Mouse (Mus musculus) stomach, postnatal 0 days (tissue): ENCODE results near the gene Pkmyt1. TPM values are rescaled to one million over a fixed set of nuclear protein-coding genes. Genes with fewer than 3 reads are reported as not detected.
"Not testable (repeated sequence)": the region's sequence is repeated elsewhere in the genome, so short reads cannot be mapped to it uniquely, and the experiment has no call there.

ENCODE experiments used
- ATAC-seq: fragments of 200-750 bp; cut with Nextera tagmentation; 2 replicates; pipeline ENCODE4 v1.8.0; 2017; ENCODE audit not compliant: low FRiP score, low TSS enrichment
- DNase-seq: peaks from one replicate; pipeline ENCODE4 v3.0.0-alpha.2; 2016; ENCODE audit warnings: low spot score
- H3K27ac ChIP-seq: fragments of 300-500 bp; sonication (generic); replicated peaks from 2 replicates; pipeline ENCODE4 v1.5.1; 2014; ENCODE audit warnings: mild to moderate bottlenecking, control low read depth
- H3K27me3 ChIP-seq: fragments of 300-500 bp; sonication (generic); 2 replicates; pipeline ENCODE4 v1.6.1; 2014; ENCODE audit warnings: low read length; ENCODE audit not compliant: control insufficient read depth, insufficient read depth
- H3K36me3 ChIP-seq: fragments of 300-500 bp; sonication (generic); 2 replicates; pipeline ENCODE4 v1.6.1; 2014; ENCODE audit warnings: low read length, mixed read lengths; ENCODE audit not compliant: control insufficient read depth, insufficient read depth
- H3K4me1 ChIP-seq: fragments of 300-500 bp; sonication (generic); replicated peaks from 2 replicates; pipeline ENCODE4 v1.6.1; 2014; ENCODE audit warnings: antibody characterized with exemption; ENCODE audit not compliant: control insufficient read depth, insufficient read depth
- H3K4me2 ChIP-seq: fragments of 300-500 bp; sonication (generic); replicated peaks from 2 replicates; pipeline ENCODE4 v1.6.1; 2014; ENCODE audit warnings: low read depth, mild to moderate bottlenecking, control low read depth, moderate library complexity
- H3K4me3 ChIP-seq: fragments of 300-500 bp; sonication (generic); 2 replicates; pipeline ENCODE4 v1.5.1; 2014; ENCODE audit warnings: low read depth, low read length, control low read depth
- H3K9ac ChIP-seq: fragments of 300-500 bp; sonication (generic); 2 replicates; pipeline ENCODE4 v1.6.1; 2014; ENCODE audit warnings: mild to moderate bottlenecking, low read length, control low read depth, mixed read lengths
- H3K9me3 ChIP-seq: fragments of 300-500 bp; sonication (generic); 2 replicates; pipeline ENCODE4 v1.6.1; 2016; ENCODE audit warnings: low read length; ENCODE audit not compliant: control insufficient read depth
- CTCF ChIP-seq: IDR thresholded peaks from 2 replicates; pipeline ENCODE4 v1.5.1; 2016; ENCODE audit warnings: antibody characterized with exemption, low read depth, mild to moderate bottlenecking, moderate library complexity
- EP300 ChIP-seq: optimal IDR thresholded peaks from 2 replicates; pipeline ENCODE3; 2016; ENCODE audit warnings: antibody characterized with exemption
- WGBS: fragments of 180-500 bp; shearing (Covaris S2); extraction: QIAGEN DNeasy Blood & Tissue Kit; methylation state at CpG from one replicate; pipeline ENCODE4 v1.1.7; 2014; 5-methylcytosine and 5-hydroxymethylcytosine counted together
- polyA plus RNA-seq: library from polyadenylated mRNA; unstranded; fragments of >200 nt; fragmentation: Nextera tagmentation; extraction: Ambion mirVana; gene quantifications from 2 replicates; pipeline ENCODE4 v1.2.1, GENCODE M21; 2015

The Pkmyt1 gene
- polyA plus RNA-seq, 1 experiment from 2014 or later, result 17.6 TPM

GRCm38 (mm10) chr17:23770493-23770892 is 44.4 kb downstream of the Pkmyt1 start:
- Histone ChIP-seq H3K4me2 (peak overlapping the region; percentile 80), H3K36me3 (peaks cover 2% of the 10 kb centered on the region; the same call in 1 of the 2 replicates), H3K9ac (no peak overlapping the region; the same call in 1 of the 2 replicates), H3K27me3 (no peaks in the 10 kb centered on the region), H3K4me3 (peak overlapping the region; percentile 66), H3K27ac (no peak overlapping the region), H3K4me1 (no peaks in the 10 kb centered on the region), H3K9me3 (no peaks in the 10 kb centered on the region)
- WGBS, result 37% methylated on average over 2 of the region's 2 CpGs
- TF ChIP-seq CTCF (no peak), EP300 (no peak)
- DNase-seq, result no peak
- no peak for ATAC-seq

GRCm38 (mm10) chr17:23770896-23771283 is 44.8 kb downstream of the Pkmyt1 start:
- H3K27ac ChIP-seq, result peak overlapping the region; percentile 72
- TF ChIP-seq CTCF (no peak), EP300 (no peak)
- peak overlapping the region; percentile 83 for H3K9ac ChIP-seq
- 2% methylated on average over 19 of the region's 19 CpGs for WGBS
- peaks cover 2% of the 10 kb centered on the region; the same call in 1 of the 2 replicates for H3K36me3 ChIP-seq
- no peaks in the 10 kb centered on the region for H3K9me3 ChIP-seq
- peak overlapping the region; percentile 80 for H3K4me2 ChIP-seq
- H3K4me1 ChIP-seq, result no peaks in the 10 kb centered on the region
- no peak for DNase-seq
- H3K27me3 ChIP-seq, result no peaks in the 10 kb centered on the region
- H3K4me3 ChIP-seq, result peak overlapping the region; percentile 66
- no peak for ATAC-seq

- peak; percentile 97 for DNase-seq
- Histone ChIP-seq H3K4me3 (peak within 1 kb of the TSS; percentile 66), H3K9ac (peak within 1 kb of the TSS; percentile 83), H3K36me3 (peaks cover 2% of the 10 kb centered on the region; the same call in 1 of the 2 replicates), H3K4me1 (no peaks in the 10 kb centered on the region), H3K27me3 (no peaks in the 10 kb centered on the region), H3K4me2 (peak within 1 kb of the TSS; percentile 80), H3K9me3 (no peaks in the 10 kb centered on the region), H3K27ac (peak within 1 kb of the TSS; percentile 72)
- TF ChIP-seq EP300, result no peak
- no peak; the same call in 1 of the 2 replicates for TF ChIP-seq CTCF
- peak; percentile 98 for ATAC-seq
- 3% methylated on average over 53 of the region's 58 CpGs for WGBS
Observed at GRCm38 (mm10) chr17:23771284-23772218, 45.4 kb downstream of the Pkmyt1 start, which contains the start of gene Flywch1. TSS of gene Flywch1 (minus strand) at chr17:23771602.

GRCm38 (mm10) chr17:23772219-23772556 is 46.1 kb downstream of the Pkmyt1 start:
- not testable (repeated sequence) for H3K4me3 ChIP-seq, H3K27me3 ChIP-seq, ATAC-seq, H3K27ac ChIP-seq, H3K4me2 ChIP-seq, H3K9me3 ChIP-seq, H3K9ac ChIP-seq, H3K36me3 ChIP-seq, H3K4me1 ChIP-seq, DNase-seq
- WGBS, result 61% methylated on average over 2 of the region's 2 CpGs

- no peak overlapping the region for H3K4me3 ChIP-seq
- no peaks in the 10 kb centered on the region for H3K4me1 ChIP-seq
- H3K36me3 ChIP-seq, result peaks cover under 1% of the 10 kb centered on the region; the same call in 1 of the 2 replicates
- H3K9ac ChIP-seq, result no peak overlapping the region
- H3K9me3 ChIP-seq, result no peaks in the 10 kb centered on the region
- H3K27ac ChIP-seq, result no peak overlapping the region
- ATAC-seq (no peak), DNase-seq (no peak)
- H3K27me3 ChIP-seq, result no peaks in the 10 kb centered on the region
- TF ChIP-seq EP300 (no peak), CTCF (no peak)
- 65% methylated on average over 6 of the region's 6 CpGs for WGBS
- no peak overlapping the region for H3K4me2 ChIP-seq
Observed at GRCm38 (mm10) chr17:23773676-23774075, 47.5 kb downstream of the Pkmyt1 start.

GRCm38 (mm10) chr17:23774090-23774489 is 48.0 kb downstream of the Pkmyt1 start:
- H3K27ac ChIP-seq, result no peak overlapping the region
- WGBS, result 3% methylated on average over 12 of the region's 12 CpGs
- no peaks in the 10 kb centered on the region for H3K4me1 ChIP-seq
- no peak overlapping the region for H3K9ac ChIP-seq
- peak; percentile 89 for TF ChIP-seq CTCF
- TF ChIP-seq EP300, result no peak
- H3K4me3 ChIP-seq, result no peak overlapping the region
- peak; percentile 62 for ATAC-seq
- no peak overlapping the region for H3K4me2 ChIP-seq
- no peaks in the 10 kb centered on the region for H3K36me3 ChIP-seq
- H3K9me3 ChIP-seq, result no peaks in the 10 kb centered on the region
- no peaks in the 10 kb centered on the region for H3K27me3 ChIP-seq
- DNase-seq, result peak; percentile 86
